12 mouse cellular contexts compared by ENCODE assay signal in genomic region chr3:100439088-100439487, GRCm38 (mm10). TPM values are rescaled to one million over a fixed set of nuclear protein-coding genes. Genes with fewer than 3 reads are reported as not detected.
DNase-seq lines count a peak whose midpoint lies in the region; ATAC-seq lines count a peak whose summit lies in the region.
"Had no signal": no experiment of that assay in that cellular context is flagged by ENCODE, and none has a peak within 500 bp of the region (broad histone marks: within the 10 kb centered on the region; RNA-seq: fewer than 3 reads in every experiment).

No protein-coding gene starts in this region.

- no peaks in the 10 kb centered on the region for H3K27me3 ChIP-seq in erythroblast, embryonic 14.5 days (ENCODE audit: control insufficient read depth)
- no peaks in the 10 kb centered on the region for H3K27me3 ChIP-seq in liver, embryonic 13.5 days
- no peaks in the 10 kb centered on the region for H3K27me3 ChIP-seq in stomach, embryonic 15.5 days (replicated peaks)
- H3K27me3 ChIP-seq: embryonic facial prominence, embryonic 15.5 days had no signal

- peak overlapping the region; percentile 77 for H3K9ac ChIP-seq in liver, embryonic 13.5 days
- H3K9ac ChIP-seq in stomach, embryonic 15.5 days, result no peak overlapping the region
- H3K9ac ChIP-seq: embryonic facial prominence, embryonic 15.5 days had no signal

- H3K4me3 ChIP-seq in erythroblast, embryonic 14.5 days (replicated peaks), result peak overlapping the region; percentile 53
- H3K4me3 ChIP-seq in liver, embryonic 13.5 days (replicated peaks), result peak overlapping the region; percentile 15
- no peak overlapping the region for H3K4me3 ChIP-seq in stomach, embryonic 15.5 days (replicated peaks)
- H3K4me3 ChIP-seq: embryonic facial prominence, embryonic 15.5 days; gastrocnemius, adult 2 months had no signal

- WGBS in liver, embryonic 13.5 days (ENCODE audit: insufficient replicate concordance), result 27% methylated on average over 3 of the region's 3 CpGs
- WGBS in stomach, embryonic 15.5 days, result 58% methylated on average over 3 of the region's 3 CpGs

- H3K4me2 ChIP-seq in liver, embryonic 13.5 days, result peak overlapping the region; percentile 65
- no peak overlapping the region for H3K4me2 ChIP-seq in stomach, embryonic 15.5 days
- H3K4me2 ChIP-seq: embryonic facial prominence, embryonic 15.5 days had no signal

- H3K36me3 ChIP-seq in erythroblast, embryonic 14.5 days (ENCODE audit: control insufficient read depth), result no peaks in the 10 kb centered on the region; the same call in 1 of the 2 replicates
- H3K36me3 ChIP-seq in liver, embryonic 13.5 days, result no peaks in the 10 kb centered on the region
- H3K36me3 ChIP-seq in stomach, embryonic 15.5 days, result no peaks in the 10 kb centered on the region
- H3K36me3 ChIP-seq: embryonic facial prominence, embryonic 15.5 days had no signal

- H3K4me1 ChIP-seq in erythroblast, embryonic 14.5 days (ENCODE audit: control insufficient read depth), result peaks cover 86% of the 10 kb centered on the region
- H3K4me1 ChIP-seq in liver, embryonic 13.5 days (replicated peaks), result peaks cover 67% of the 10 kb centered on the region
- 0 out of 2 replicates have a peak, but pooled peaks cover 8% of the 10 kb centered on the region for H3K4me1 ChIP-seq in stomach, embryonic 15.5 days
- H3K4me1 ChIP-seq: embryonic facial prominence, embryonic 15.5 days had no signal

- intact Hi-C loops in gastrocnemius, postnatal 14 days (cut with DNase I; ENCODE audit: low total_unique reads), result no loop called here

- H3K27ac ChIP-seq in liver, embryonic 13.5 days, result peak overlapping the region; percentile 99
- H3K27ac ChIP-seq in stomach, embryonic 15.5 days, result peak overlapping the region; percentile 5; the same call in 1 of the 2 replicates
- H3K27ac ChIP-seq: embryonic facial prominence, embryonic 15.5 days; gastrocnemius, adult 2 months had no signal

- no peaks in the 10 kb centered on the region for H3K9me3 ChIP-seq in erythroblast, embryonic 14.5 days (ENCODE audit: control insufficient read depth, low read length)
- H3K9me3 ChIP-seq in liver, embryonic 13.5 days (replicated peaks), result no peaks in the 10 kb centered on the region
- no peaks in the 10 kb centered on the region for H3K9me3 ChIP-seq in stomach, embryonic 15.5 days
- H3K9me3 ChIP-seq: embryonic facial prominence, embryonic 15.5 days had no signal

- DNase-seq in lung, postnatal 25 days (ENCODE audit: low spot score), result peak; percentile 15
- DNase-seq in lung, postnatal 14 days, result no peak
- DNase-seq in liver, embryonic 13.5 days, result peak; percentile 41
- no peak for DNase-seq in gastrocnemius, adult 18-20 months (ENCODE audit: low spot score)
- DNase-seq in gastrocnemius, postnatal 14 days, result no peak
- DNase-seq: cerebellum, postnatal 10 days; gastrocnemius, adult 2 months; thymus, postnatal 25 days had no signal

- no peak for ATAC-seq in liver, embryonic 13.5 days (ENCODE audit: low read depth)
- no peak for ATAC-seq in stomach, embryonic 15.5 days (ENCODE audit: insufficient read depth, low FRiP score, low read depth)
- ATAC-seq: midbrain, embryonic 16.5 days had no signal

RNA-seq across cellular contexts. Expression of gene Tent5c, which starts 50.0 kb away (rescaled TPM):
- 7.2 and 9.3 TPM in 2 replicates for polyA plus RNA-seq in erythroblast, embryonic 14.5 days (2012)
- 63.7 and 76.5 TPM in 2 replicates for polyA plus RNA-seq in liver, embryonic 13.5 days (2015; fragmentation: Nextera tagmentation; extraction: Ambion mirVana)
- polyA plus RNA-seq in stomach, embryonic 15.5 days (2015; fragmentation: Nextera tagmentation; extraction: Ambion mirVana), result 22.6 and 26.0 TPM in 2 replicates
- total RNA-seq in gastrocnemius, adult 18-20 months (2021), result 1 to 10 TPM; 1.4 to 1.8 TPM
- 1 to 10 TPM; 5.4 to 5.6 TPM for total RNA-seq in gastrocnemius, postnatal 14 days (2021)

Comparison
In these comparisons a context has a peak if more than half of its experiments do, and no peak if none do; other contexts are left out.
1. DNase-seq: peak in lung, postnatal 25 days (single experiment) and liver, embryonic 13.5 days (single experiment); none in lung, postnatal 14 days (single experiment), gastrocnemius, adult 18-20 months (single experiment) and gastrocnemius, postnatal 14 days (single experiment).